Mouse (Mus musculus) adrenal gland, adult 2 months (tissue): Measurements from ENCODE around the gene Gm20715. TPM values are rescaled to one million over a fixed set of nuclear protein-coding genes. Genes with fewer than 3 reads are reported as not detected.
"Not testable (repeated sequence)": the region's sequence is repeated elsewhere in the genome, so short reads cannot be mapped to it uniquely, and the experiment has no call there.

Source experiments
- DNase-seq: peaks from one replicate; pipeline ENCODE4 v3.0.0; 2021
- long read RNA-seq: library from polyadenylated mRNA; stranded (forward); transcript quantifications from one replicate; pipeline ENCODE4 v2.0.0, GENCODE M21; 2021
- polyA plus RNA-seq: library from polyadenylated mRNA; depleted of rRNA; stranded (reverse); fragments of >200 nt; gene quantifications from 2 replicates; pipeline ENCODE4 v1.2.3, GENCODE M21; 2012; rRNA removed
- total RNA-seq, 2 experiments: library from RNA; stranded (reverse); gene quantifications; 2 replicates each; pipeline ENCODE4 v1.2.3; 2021

Gene Gm20715
- total RNA-seq (not detected), polyA plus RNA-seq (not detected in 2 replicates)
- long read RNA-seq, result 0 reads

DNA sequence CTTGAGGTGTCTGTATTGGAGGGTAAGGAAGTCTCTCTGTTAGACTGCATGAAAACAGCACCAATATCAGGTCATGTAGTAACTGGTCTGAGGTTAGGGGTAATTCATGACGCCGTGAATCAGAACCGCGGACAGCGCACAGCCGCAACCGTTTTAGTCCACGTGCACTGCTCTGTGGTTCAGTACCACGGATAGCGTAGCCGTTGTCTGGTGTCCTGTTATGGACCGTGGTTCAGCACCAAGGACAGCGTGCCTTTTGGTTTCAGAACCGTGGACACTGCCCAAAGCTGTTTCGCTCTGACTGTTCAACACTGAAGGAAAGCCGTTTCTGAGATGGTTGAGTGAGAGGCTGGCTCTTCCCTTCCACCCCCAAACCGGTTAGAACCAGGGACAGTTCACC, at the start of gene Gm20715:
Gene Gm20715, plus strand, starts transcription at position 235 of the 400 bp plus-strand sequence.
- DNase-seq, result peak; percentile 91

DNA sequence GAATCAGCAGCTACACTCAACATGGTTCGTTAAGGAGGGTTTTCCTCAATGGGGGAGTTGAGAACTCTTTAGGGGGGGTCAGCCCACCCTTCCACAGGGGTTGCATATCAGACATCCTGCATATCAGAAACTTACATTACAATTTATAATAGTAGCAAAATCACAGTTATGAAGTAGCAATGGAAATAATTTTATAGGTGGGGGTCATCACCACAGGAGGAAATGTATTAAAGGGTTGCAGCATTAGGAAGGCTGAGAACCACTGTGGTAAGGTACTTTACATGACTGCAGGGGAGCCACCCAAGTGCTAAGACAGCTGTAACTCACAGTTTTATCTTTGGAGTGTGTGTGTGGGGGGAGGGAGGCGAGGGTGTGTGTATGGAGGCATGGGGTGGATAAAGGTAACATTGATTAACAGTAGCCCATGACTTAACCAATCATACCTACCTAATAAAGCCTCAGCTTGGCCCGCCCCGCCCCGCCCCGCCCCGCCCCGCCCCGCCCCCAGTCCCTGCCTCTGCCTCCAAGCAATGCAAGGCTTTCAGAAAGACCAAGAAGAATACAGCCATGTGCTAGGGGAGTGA, 49.5 kb upstream of the Gm20715 start:
- no peak for DNase-seq

DNA sequence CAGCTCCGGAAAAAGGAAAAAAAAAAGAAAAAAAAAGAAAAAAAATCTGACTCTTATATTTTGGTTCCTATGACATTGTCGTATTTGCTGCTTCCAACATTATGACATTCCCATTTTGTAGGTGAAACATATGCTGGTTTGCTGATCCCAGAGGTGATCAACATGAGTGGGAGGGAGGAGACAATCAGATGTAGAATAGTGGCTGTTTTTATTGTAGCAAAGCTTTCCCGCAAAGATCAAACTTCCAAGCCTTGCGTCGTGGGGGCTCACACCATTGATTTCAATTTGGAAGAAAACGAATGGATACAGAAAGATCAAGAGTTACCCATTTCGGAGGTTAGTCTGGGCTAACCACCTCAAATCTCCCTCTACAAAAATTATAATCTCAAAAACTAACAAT, 48.3 kb upstream of the Gm20715 start:
- no peak for DNase-seq

DNA sequence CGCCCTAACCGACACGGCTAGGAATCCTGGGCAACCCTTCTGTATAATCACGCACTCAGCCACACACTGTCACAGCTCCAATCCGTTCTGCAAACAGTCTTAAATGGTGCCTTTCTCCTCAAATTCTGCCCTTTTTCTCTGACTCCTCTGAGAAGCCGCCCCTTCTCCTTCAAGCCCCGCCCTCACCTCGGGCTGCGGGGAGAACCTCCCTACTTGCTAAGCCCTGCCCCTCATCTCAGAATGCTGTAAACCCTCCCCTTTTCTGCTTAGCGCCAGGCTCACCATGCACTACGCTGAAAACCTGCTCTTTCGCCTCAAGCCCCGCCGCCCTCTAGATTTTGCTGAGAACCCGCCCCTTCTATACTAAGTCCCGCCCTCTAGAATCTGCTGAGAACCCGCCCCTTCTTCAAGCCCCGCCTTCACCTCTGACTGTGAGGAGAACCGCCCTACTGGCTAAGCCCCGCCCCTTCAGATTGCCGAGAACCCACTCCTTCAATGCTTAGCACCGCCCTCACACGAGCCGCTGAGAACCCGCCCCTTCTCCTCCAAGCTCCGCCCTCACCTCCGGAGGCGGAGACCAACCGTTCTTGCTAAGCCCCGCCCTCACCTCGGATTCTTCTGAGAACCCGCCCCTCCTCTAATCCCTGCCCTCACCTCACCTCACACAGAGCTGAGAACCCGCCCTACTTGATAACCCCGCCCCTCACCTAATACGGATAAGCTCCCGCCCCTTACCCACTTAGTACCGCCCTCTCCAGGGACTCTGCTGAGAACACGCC, 47.6 kb upstream of the Gm20715 start:
- peak; percentile 99 for DNase-seq

DNA sequence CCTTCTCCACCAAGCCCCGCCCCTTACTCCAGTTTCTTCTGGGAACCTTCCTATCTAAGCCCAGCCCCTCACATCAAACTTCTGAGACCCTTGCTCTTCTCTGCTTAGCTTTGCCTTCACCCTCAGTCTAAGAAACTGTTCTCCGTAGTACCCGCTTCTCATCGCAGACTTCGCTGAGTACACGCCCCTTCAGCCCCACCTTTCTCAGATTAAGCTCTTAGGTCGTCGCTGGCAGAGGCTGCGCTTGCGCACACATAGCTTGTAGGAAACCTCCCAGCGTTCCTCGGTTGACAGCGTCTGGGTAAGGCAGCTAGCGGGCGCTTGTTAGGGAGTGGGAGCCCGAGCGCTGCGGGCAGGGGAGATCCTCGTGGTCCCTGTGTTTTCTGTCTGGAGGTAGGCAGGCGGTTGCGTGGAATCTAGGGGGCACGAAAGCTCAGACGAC, 47.0 kb upstream of the Gm20715 start, which contains the start of gene Zfp78:
Gene Zfp78, plus strand, starts transcription at position 234 of the 442 bp plus-strand sequence.
- DNase-seq, result peak; percentile 91

DNA sequence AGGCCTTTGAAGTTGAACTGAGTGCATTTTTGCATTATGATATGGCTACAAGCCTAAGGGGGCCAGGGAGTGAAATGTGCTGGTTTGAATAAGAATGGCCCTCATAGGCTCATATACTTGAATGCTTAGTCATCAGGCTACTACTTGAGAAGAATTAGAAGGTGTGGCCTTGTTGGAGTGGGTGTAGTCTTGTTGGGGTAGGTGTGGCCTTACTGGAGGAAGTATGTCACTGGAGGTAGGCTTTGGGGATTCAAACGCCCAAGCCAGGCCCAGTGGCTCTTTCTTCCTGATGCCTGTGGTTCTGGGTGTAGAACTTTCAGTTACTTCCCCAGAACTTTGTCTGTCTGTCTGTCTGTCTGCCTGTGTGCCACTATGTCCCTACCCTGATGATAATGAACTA, 45.3 kb upstream of the Gm20715 start:
- no peak for DNase-seq

DNA sequence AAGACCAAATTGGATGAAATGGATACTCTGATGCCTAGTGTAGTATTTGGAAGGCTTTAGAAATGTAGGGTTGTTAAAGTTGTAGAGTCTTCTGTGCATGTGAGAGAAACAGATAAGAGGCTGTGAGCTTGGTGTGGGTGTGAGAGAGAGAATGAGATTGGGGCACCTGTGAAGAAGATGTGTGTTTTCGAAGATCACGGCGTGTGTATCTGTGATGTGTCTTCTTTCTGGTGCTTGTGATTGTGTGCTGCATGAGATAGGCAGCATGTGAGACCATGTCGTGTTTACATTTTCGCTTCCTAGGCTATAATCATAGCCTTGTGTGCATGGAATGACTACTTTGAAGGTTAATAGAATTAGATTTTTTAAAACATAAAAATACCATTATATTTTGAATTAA, 42.9 kb upstream of the Gm20715 start:
- no peak for DNase-seq

DNA sequence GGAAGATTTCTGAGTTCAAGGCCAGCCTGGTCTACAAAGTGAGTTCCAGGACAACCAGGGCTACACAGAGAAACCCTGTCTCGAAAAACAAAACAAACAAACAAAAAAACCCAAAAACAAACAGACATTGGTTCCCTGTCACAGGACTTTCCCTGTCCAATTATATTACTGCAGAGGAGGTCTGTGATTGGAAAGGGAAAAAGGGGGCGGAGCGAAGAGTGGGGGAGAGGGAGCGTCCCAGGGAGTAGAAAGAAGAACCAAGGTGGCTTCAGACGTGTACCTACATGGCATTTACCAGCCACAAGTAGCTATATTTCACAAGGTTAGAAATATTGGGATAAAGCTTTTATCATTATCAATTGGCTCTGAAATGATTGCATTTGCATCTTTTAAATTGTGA, 41.9 kb upstream of the Gm20715 start:
- DNase-seq, result not testable (repeated sequence)

DNA sequence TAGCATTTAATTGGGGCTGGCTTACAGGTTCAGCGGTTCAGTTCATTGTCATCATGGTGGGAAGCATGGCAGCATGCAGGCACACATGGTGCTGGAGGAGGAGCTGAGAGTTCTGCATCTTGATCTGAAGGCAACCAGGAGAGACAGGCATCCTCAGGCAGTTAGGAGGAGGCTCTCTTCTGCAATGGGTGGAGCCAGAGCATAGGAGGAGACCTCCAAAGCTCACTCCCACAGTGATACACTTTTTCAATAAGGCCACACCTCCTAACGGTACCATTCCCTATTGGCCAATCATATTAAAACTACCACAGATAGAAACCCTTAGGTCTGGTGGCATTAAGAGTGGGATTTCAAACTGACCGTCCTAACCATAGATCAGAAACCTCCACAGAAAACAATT, 40.6 kb upstream of the Gm20715 start:
- no peak for DNase-seq

DNA sequence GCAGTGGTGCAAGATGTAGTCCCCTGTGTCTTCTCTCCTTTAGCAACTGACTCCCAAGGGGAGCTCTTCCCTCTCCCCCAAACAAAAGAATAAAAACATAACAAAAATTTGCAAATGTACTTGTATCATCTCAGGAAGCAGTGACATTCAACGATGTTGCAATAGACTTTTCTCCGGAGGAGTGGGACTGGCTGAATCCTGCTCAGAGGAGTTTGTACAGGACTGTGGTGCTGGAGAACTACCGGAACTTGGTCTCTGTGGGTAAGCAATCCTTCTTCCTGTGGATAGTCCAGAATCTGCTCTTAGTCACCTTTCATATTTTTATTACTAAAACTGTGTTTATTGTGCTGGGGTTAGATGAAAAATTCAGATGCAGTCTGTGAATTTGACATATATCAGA, 37.1 kb upstream of the Gm20715 start:
- no peak for DNase-seq

DNA sequence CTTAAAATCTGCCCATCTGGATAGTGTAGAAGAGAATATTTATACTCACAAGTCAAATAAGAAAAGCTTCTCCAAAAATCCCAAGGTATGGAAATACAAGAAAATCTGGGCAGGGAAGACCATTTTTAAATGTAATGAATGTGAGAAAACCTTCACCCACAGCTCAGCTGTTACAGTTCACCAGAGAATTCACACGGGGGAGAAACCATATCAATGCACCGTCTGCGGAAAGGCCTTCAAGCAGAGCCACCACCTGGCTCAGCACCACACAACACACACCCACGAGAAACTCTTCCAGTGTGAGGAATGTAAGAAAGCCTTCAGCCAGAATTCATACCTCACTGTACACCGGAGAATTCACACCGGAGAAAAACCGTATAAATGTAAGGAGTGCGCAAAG, 31.6 kb upstream of the Gm20715 start:
- no peak for DNase-seq

DNA sequence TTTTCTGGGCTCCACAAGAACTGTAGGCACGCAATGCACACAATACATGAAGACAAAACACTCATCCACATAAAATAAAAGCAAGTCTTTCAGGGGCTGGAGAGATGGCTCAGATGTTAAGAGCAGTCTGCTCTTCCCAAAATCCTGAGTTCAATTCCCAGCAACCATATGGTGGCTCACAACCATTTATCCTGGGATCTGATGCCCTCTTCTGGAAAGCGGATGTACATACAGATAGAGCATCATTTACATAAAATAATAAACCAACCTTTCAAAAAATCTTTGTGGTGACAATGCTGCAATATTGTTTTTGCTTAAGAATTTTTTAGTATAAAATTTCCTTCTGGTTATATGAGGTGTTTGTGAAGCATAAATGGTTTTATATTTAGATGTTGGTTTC, 28.6 kb upstream of the Gm20715 start:
- no peak for DNase-seq

DNA sequence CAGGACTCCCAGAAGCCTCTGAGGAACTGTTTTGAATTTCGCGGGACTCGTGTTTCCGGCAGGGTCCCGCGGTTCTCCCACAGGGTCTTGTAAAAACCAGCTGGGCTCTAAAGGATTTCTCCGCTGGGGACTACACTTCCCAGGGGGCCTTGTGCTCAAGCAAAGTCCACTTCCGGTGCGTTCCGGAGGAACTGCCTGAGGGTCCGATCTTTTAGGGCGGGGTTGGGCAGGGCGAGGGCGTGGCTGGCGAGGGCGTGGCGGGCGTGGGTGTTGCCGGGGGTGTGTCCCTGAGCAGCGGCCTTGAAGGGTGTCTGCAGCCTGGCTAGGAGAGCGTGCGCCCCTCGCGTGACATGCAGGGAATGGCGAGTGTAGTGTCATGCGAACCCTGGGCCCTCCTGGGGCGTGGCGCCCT, 27.0 kb upstream of the Gm20715 start, which contains the start of gene Zfp28:
Gene Zfp28, plus strand, starts transcription at position 252 of the 412 bp plus-strand sequence.
- peak; percentile 97 for DNase-seq

DNA sequence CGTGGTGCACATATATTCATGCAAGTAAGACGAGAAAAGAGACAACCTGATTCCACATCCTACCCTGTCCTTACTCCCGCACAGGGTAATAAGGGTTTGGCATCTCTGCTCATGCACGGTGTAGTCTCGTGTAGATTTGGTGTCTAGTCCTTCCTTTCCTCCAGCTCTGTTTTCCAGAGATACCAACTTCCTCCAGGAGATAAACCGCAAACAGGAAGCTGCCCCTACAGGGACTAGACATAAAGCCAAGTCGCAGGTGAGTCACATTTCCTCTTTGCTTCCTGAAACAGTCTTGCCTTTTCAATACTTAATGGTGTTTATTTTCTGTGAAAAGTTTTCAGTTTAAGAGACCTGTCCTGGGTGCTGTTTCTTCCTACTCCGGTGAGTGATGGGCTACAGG, 26.1 kb upstream of the Gm20715 start:
- no peak for DNase-seq

DNA sequence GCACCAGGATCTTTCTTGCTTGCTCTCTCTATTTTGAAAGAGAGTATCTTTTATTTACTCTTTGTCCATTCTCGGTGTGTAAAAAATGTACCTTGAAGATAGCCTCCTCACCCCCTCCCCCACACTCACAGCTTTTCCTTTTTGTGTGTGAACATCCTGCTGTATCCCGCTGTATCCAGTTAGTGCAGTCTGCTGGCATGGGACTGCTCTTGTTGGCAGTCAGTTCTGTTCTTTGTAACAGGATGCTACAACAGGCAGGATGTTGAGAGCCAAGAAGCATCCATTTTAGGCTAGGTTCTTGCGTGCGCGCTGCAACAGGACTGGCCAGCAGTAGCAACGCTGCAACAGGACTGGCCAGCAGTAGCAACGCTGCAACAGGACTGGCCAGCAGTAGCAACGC, 23.1 kb upstream of the Gm20715 start:
- no peak for DNase-seq

DNA sequence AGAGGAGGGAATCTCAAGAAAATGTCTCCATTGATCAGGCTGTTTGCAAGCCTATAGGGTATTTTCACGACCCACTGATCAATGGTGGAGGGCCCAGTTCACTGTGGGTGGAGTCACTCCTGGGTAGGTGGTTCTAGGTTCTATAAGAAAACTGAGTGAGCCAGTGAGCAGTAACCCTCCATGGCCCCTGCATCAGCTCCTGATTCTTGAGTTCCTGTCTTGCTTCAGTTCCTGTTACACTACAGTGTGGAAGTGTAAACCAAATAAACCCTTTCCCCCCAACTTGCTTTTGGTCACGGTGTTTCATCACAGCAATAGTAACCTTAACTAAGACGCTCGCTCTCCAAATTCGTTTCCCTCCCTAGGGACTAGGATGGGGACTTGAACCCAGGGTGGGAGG, 21.1 kb upstream of the Gm20715 start:
- no peak for DNase-seq

DNA sequence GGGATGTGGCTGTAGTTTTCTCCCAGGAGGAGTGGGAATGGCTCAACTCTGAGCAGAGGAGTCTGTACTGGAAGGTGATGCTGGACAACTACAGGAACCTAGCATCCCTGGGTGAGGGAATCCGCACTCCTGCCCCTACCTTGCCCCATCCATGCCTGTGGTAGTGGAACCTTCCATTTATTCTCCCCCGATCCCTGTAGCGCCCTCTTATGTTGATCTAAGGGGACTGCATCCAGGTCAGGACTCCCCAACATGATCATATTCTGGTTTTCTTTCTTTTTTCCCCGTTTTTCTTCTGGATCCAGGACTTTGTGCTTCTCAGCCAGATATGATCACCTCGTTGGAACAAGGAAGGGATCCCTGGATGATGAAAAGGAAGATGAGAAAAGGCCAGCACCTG, 20.6 kb upstream of the Gm20715 start:
- DNase-seq, result no peak

DNA sequence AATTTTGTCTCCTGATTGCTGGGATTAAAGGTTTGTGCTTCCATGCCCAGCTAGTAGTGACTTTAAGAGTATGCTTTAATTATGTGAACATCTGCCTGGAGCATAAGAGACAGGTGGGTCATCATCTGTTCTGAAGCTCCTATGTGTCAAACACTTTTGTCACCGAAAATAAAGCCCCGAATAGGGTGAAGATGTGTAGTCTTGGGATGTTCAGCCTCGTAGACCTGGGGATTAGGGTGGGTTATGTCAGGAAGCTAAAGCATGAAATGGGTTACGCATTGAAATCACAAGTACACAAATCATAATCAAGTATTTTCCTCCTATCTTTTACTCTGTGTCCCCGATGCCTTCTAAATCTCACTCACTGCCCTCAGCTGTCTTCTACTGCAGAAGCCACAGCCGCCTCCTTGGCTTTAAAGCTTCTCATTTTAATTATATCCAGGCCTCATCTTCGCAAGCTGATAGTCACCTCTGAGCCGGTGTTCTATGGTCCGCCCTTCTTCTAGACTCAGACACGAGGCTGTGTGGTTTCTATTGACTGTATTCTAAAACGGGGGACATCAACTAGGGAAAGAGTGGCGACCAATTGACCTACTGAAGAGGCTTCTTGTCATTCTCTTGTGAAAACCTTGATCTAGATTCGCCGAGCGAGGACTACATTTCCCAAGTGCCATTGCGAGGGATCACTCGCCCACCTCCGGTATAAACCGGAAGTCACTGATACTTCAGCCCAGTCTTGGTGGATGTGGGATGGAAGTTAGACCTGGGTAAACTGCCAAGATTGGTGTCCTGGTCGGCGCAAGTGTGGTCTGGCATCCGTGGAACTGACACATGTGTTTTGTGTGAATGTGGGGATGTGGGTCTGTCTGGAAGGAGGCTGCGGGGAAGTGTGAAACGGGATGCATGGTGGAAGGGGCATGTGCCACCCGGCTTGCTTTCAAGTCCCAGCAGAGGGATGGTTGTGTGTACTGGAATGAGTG, 11.8 kb upstream of the Gm20715 start, which contains the start of gene Smim17:
Gene Smim17, plus strand, starts transcription at position 720 of the 980 bp plus-strand sequence.
- DNase-seq, result peak; percentile 68

DNA sequence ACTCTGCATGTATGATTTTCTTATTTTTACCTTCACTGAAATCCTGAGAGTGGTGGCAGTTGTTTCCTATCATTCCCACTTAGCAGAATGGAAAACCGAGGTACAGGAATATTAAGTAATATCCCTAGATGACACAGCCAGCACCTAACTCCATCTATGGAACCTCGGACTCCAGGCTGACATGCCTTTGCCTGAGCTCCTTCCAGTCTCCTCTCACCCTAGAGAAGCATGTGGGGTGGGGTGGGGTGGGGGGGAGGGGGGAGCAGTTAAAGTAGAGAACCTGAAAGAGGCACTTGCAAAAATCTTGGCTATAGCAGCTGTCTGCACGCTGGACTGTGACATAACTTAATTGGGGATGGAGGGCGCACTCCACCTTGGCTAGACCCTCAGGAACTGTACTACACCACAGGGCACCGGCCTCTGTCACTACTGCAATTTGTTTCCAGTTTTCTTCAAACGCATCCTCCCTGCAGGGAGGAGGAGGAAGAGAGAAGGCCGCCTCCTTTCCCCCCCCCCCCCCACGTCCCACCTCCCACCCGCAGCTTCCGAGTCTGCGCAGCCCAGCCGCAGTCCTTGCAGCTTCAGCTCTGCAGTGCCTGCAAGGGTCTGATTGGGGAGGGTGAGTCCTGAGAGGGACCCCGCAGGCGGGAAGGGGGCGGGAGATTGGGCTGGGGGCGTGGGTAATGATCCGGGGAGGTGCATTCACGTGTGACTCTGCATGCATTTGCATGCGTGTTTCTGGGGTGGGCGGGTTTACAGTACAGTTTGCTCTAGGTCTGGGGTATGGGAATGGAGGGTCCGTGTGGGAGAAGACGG, 4.8 kb downstream of the Gm20715 start:
- no peak for DNase-seq

DNA sequence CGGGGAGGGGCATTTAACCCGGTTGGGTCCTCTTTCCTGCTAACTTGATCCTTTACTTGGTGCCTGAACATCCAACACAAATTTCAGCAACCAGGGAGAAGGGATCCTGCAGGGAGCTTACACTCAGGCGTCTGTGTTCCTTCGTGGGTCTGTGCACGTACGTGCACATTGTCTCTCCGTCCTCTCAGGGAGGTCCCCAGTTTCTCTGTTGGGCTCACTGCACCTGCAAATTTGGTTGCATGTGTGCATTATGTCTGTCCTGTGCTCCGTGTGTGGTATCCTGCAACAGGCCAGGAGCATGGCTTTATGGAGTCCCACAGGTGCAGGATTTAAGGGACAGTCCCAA, 5.3 kb downstream of the Gm20715 start:
- no peak for DNase-seq

DNA sequence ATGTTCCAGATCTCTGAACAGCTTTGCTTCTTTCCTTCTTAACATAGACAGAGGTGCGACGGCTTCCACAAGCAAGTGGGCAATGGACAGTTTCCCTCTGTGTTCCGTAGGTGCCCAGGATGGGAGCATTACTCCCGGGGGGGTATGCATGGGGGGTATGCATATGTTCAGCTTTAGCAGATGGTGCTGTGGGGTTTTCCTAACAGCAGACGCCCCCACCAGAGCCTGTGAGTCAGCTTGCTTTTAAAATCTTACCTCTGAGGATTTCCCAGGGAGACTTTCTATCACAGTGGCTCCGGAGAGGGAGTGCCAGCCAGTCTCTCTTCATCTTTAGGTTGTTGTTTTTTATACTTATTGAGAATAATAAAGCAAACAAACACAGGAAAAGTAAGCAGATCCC, 9.8 kb downstream of the Gm20715 start:
- no peak for DNase-seq
